In genomic region chr9:78547742-78548141, GRCm38 (mm10) we compare ENCODE assay signal across 13 mouse cellular contexts. TPM values are rescaled to one million over a fixed set of nuclear protein-coding genes. Genes with fewer than 3 reads are reported as not detected.
DNase-seq lines count a peak whose midpoint lies in the region; ATAC-seq and TF ChIP-seq lines count a peak whose summit lies in the region.
"Had no signal": no experiment of that assay in that cellular context is flagged by ENCODE, and none has a peak within 500 bp of the region (broad histone marks: within the 10 kb centered on the region; RNA-seq: fewer than 3 reads in every experiment).

No protein-coding gene starts in this region.

- no peak for TF ChIP-seq EP300 in heart, postnatal 0 days (IDR thresholded peaks at IDR 0.05; ENCODE audit: low read depth)
- TF ChIP-seq EP300 in stomach, postnatal 0 days (optimal IDR thresholded peaks at IDR 0.05): no peak

- no peak for ATAC-seq in heart, postnatal 0 days (ENCODE audit: insufficient read depth, low read depth)
- peak; percentile 60; the same call in 1 of the 2 replicates for ATAC-seq in common myeloid progenitor, adult 5-6 weeks (replicated peaks; ENCODE audit: low read depth, poor library complexity, severe bottlenecking)
- ATAC-seq in stomach, postnatal 0 days (ENCODE audit: low FRiP score, low TSS enrichment): no peak
- ATAC-seq: intestine, embryonic 15.5 days had no signal

- H3K27me3 ChIP-seq in heart, postnatal 0 days (ENCODE audit: control insufficient read depth, insufficient read depth, low read length): no peaks in the 10 kb centered on the region
- no peaks in the 10 kb centered on the region for H3K27me3 ChIP-seq in heart, embryonic 10.5 days (ENCODE audit: insufficient read depth, poor library complexity, severe bottlenecking)
- H3K27me3 ChIP-seq in stomach, postnatal 0 days (ENCODE audit: control insufficient read depth, insufficient read depth, low read length): no peaks in the 10 kb centered on the region
- H3K27me3 ChIP-seq: intestine, embryonic 15.5 days; stomach, embryonic 15.5 days had no signal

- no peak for DNase-seq in heart, postnatal 0 days (ENCODE audit: low spot score)
- DNase-seq in heart, embryonic 10.5 days (ENCODE audit: low spot score): no peak
- peak; percentile 32 for DNase-seq in thymus, postnatal 4 days
- no peak for DNase-seq in thymus, postnatal 14 days
- peak; percentile 40 for DNase-seq in stomach, postnatal 0 days (ENCODE audit: low spot score)
- DNase-seq in frontal cortex, postnatal 36 days (ENCODE audit: low spot score in 2 of 2): no peak
- no peak for DNase-seq in heart, adult 11 months
- DNase-seq: heart, postnatal 36 days; lung, postnatal 14 days had no signal

- no peak overlapping the region for H3K4me3 ChIP-seq in heart, postnatal 0 days (ENCODE audit: low read depth, low read length)
- H3K4me3 ChIP-seq in heart, embryonic 10.5 days: no peak overlapping the region
- no peak overlapping the region for H3K4me3 ChIP-seq in stomach, postnatal 0 days (ENCODE audit: low read depth, low read length)
- H3K4me3 ChIP-seq: intestine, embryonic 15.5 days; limb, embryonic 10.5 days; stomach, embryonic 15.5 days had no signal

- no peak overlapping the region for H3K4me2 ChIP-seq in heart, postnatal 0 days (ENCODE audit: low read depth, low read length)
- H3K4me2 ChIP-seq in stomach, postnatal 0 days (replicated peaks; ENCODE audit: low read depth): no peak overlapping the region
- H3K4me2 ChIP-seq: intestine, embryonic 15.5 days; stomach, embryonic 15.5 days had no signal

- no peak overlapping the region for H3K27ac ChIP-seq in heart, postnatal 0 days (ENCODE audit: low read depth)
- H3K27ac ChIP-seq in heart, embryonic 10.5 days: no peak overlapping the region
- H3K27ac ChIP-seq in stomach, postnatal 0 days (replicated peaks): no peak overlapping the region
- H3K27ac ChIP-seq: intestine, embryonic 15.5 days; limb, embryonic 10.5 days; stomach, embryonic 15.5 days had no signal

- peak; percentile 37 for TF ChIP-seq CTCF in heart, postnatal 0 days (IDR thresholded peaks at IDR 0.05; ENCODE audit: low read depth)
- peak; percentile 65 for TF ChIP-seq CTCF in stomach, postnatal 0 days (IDR thresholded peaks at IDR 0.05; ENCODE audit: low read depth)

- no peaks in the 10 kb centered on the region for H3K4me1 ChIP-seq in heart, postnatal 0 days (ENCODE audit: control insufficient read depth, insufficient read depth)
- H3K4me1 ChIP-seq in heart, embryonic 10.5 days: no peaks in the 10 kb centered on the region
- no peaks in the 10 kb centered on the region for H3K4me1 ChIP-seq in stomach, postnatal 0 days (replicated peaks; ENCODE audit: control insufficient read depth, insufficient read depth)
- H3K4me1 ChIP-seq: intestine, embryonic 15.5 days; limb, embryonic 10.5 days; stomach, embryonic 15.5 days had no signal

- H3K36me3 ChIP-seq in heart, postnatal 0 days (replicated peaks; ENCODE audit: control insufficient read depth, insufficient read depth, low read length): peaks cover 6% of the 10 kb centered on the region; the same call in 1 of the 2 replicates
- peaks cover 7% of the 10 kb centered on the region; the same call in 1 of the 2 replicates for H3K36me3 ChIP-seq in heart, embryonic 10.5 days
- H3K36me3 ChIP-seq in stomach, postnatal 0 days (ENCODE audit: control insufficient read depth, insufficient read depth, low read length): 0 out of 2 replicates have a peak, but pooled peaks cover 3% of the 10 kb centered on the region
- H3K36me3 ChIP-seq: intestine, embryonic 15.5 days had no signal

- H3K9me3 ChIP-seq in heart, postnatal 0 days (replicated peaks; ENCODE audit: control insufficient read depth, low read length): no peaks in the 10 kb centered on the region
- H3K9me3 ChIP-seq in heart, embryonic 10.5 days: no peaks in the 10 kb centered on the region
- no peaks in the 10 kb centered on the region for H3K9me3 ChIP-seq in stomach, postnatal 0 days (ENCODE audit: control insufficient read depth, low read length)
- H3K9me3 ChIP-seq: intestine, embryonic 15.5 days; limb, embryonic 10.5 days; stomach, embryonic 15.5 days had no signal

- no peak overlapping the region for H3K9ac ChIP-seq in heart, postnatal 0 days (replicated peaks; ENCODE audit: low read depth, low read length)
- no peak overlapping the region for H3K9ac ChIP-seq in stomach, postnatal 0 days (ENCODE audit: low read length)
- H3K9ac ChIP-seq: intestine, embryonic 15.5 days; stomach, embryonic 15.5 days had no signal

- WGBS in heart, postnatal 0 days: 87% methylated on average over 12 of the region's 12 CpGs
- WGBS in heart, embryonic 10.5 days: 78% methylated on average over 12 of the region's 12 CpGs
- 92% methylated on average over 12 of the region's 12 CpGs for WGBS in stomach, postnatal 0 days

RNA-seq across cellular contexts. Expression of gene Slc17a5, which starts 40.1 kb away (rescaled TPM):
- total RNA-seq in heart, postnatal 0 days (2014; rRNA removed; ENCODE audit: low replicate concordance): 6.3 and 13.4 TPM in 2 replicates
- 7.3 and 8.0 TPM in 2 replicates for polyA plus RNA-seq in heart, postnatal 0 days (2015; fragmentation: Nextera tagmentation; extraction: Ambion mirVana)
- polyA plus RNA-seq in heart, embryonic 10.5 days (2016; fragmentation: Nextera tagmentation; extraction: Ambion mirVana): 6.0 and 7.0 TPM in 2 replicates
- 5.9 and 8.7 TPM in 2 replicates for total RNA-seq in common myeloid progenitor, adult 5-6 weeks (2017)
- polyA plus RNA-seq in stomach, postnatal 0 days (2015; fragmentation: Nextera tagmentation; extraction: Ambion mirVana): 9.3 and 10.0 TPM in 2 replicates

RNA-seq across cellular contexts. Expression of gene Eef1a1, which starts 58.8 kb away (rescaled TPM):
- total RNA-seq in heart, postnatal 0 days (2014; rRNA removed; ENCODE audit: low replicate concordance): 7,011 and 7,051 TPM in 2 replicates
- 2,146 and 2,221 TPM in 2 replicates for polyA plus RNA-seq in heart, postnatal 0 days (2015; fragmentation: Nextera tagmentation; extraction: Ambion mirVana)
- 2,877 and 3,185 TPM in 2 replicates for polyA plus RNA-seq in heart, embryonic 10.5 days (2016; fragmentation: Nextera tagmentation; extraction: Ambion mirVana)
- total RNA-seq in common myeloid progenitor, adult 5-6 weeks (2017): 14,048 and 16,425 TPM in 2 replicates
- 2,673 and 2,818 TPM in 2 replicates for polyA plus RNA-seq in stomach, postnatal 0 days (2015; fragmentation: Nextera tagmentation; extraction: Ambion mirVana)

Comparison
In these comparisons a context has a peak if more than half of its experiments do, and no peak if none do; other contexts are left out.
1. DNase-seq: peak in thymus, postnatal 4 days (single experiment) and stomach, postnatal 0 days (single experiment); none in heart, postnatal 0 days (single experiment), heart, embryonic 10.5 days (single experiment), thymus, postnatal 14 days (single experiment), frontal cortex, postnatal 36 days (0 of 2) and heart, adult 11 months (single experiment).